Mouse (Mus musculus): ENCODE data around the gene Ly6g5c.

DNA sequence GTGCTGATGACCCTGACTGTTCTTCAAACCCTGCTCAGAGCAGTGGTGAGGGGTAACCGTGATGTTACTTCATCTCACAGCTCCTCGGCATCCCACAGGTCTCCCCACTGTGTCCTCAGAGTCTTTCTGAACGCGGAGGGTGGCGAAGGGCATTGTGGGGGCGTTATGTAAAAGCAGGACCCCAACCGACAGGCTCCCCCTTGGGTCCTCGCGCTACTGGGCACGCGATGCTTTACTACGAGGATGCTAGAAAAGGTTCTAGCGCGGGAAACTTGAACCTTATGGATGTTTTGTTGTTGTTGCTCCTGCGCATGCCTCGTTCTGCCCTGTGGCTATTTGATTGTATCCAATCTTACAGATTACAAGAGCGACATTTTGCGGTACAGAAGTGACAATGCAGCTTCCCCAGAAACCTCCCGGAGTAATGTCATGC lies 13.8 kb downstream of the Ly6g5c start, which contains the start of gene Csnk2b:
- TF ChIP-seq CTCF (IDR thresholded peaks at IDR 0.05; ENCODE audit: low read depth) (no peak; the same call in 1 of the 2 replicates), EP300 (IDR thresholded peaks at IDR 0.05; ENCODE audit: low read depth) (no peak)

Measured in heart, postnatal 0 days (tissue).